Mouse (Mus musculus): ENCODE measurements around the gene Zbtb41. TPM values are rescaled to one million over a fixed set of nuclear protein-coding genes. Genes with fewer than 3 reads are reported as not detected.

The Zbtb41 gene
- polyA plus RNA-seq (2017; shearing (Covaris generic)) = 16.7 TPM

DNA sequence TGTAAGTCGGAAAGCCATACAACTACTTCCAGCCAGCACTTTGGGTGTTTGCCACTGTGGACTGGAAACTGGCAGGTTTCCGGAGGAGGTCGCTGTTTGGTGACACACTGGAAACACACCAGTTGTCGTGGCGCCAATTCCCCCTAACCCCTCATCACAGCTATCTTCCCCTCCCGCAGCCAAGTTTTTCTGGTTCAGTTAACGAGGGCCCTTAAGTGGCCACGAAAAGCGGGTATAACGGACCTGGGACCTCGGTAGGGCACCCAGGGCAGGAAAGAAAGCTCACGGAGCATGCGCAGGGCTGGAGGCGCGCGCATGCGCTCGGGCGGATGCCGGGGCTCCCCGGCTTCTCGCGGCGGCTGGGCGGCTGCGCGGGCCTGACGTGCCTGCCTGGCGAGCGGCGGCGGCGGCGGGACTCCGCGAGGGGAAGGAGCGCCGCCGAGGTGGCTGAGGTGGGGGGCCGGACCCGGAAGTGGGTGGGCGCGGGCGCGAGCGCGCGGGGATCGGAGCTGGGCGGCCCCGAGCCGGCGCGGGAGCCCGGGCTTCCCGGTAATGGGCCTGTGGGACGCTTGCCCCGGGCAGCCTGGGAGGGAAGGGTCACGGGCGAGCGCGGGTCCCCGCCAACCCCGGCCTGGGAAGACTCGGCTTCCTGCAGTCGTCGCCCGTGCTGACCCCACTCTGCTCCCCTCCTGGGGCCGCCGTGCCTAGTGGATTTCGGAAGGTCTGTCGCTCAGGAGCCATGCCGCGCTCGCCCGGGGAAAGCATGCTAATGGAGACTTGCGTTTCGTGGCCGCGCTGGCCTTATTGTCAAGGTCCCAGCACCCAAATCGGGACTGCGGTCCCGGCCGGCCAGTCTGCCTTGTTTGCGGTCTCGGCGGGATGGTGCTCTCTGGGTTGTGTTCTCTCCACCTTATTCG lies at the start of gene Zbtb41:
TSS of gene Zbtb41 (plus strand) at position 414 of the 917 bp plus-strand sequence.

DNA sequence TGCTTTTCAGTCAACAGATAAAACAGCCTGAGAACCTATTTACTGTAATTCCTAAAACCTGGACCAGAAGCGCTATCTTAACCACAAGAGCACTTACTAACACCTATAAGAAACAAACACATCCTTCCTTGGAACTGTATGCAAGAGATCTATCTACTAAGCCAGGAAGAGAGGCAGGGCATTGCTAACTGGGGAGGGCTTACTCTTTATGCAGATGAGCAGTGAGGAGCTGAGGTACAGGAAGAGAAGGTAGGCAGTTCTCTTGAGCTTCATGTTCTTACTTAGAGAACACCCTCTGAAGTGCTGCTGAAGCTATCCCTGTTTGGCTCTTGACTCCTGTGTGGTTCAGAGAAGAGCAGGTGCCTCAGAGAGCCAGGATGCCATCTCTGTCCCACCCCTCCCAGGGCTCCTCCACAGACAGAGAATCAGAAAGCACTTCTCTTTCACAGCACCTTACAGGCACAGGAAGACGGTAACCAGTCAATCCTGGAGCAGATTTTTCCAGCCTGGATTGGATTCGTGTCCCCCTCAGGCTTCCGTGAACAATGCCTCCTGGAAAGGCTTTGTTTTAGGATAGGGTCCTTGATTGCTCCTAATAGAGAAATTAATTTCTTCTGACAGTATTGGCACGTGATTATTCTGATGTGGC lies 45.3 kb upstream of the Zbtb41 start, which contains the start of gene Crb1:
TSS of gene Crb1 (minus strand) at position 463 of the 649 bp plus-strand sequence.

DNA sequence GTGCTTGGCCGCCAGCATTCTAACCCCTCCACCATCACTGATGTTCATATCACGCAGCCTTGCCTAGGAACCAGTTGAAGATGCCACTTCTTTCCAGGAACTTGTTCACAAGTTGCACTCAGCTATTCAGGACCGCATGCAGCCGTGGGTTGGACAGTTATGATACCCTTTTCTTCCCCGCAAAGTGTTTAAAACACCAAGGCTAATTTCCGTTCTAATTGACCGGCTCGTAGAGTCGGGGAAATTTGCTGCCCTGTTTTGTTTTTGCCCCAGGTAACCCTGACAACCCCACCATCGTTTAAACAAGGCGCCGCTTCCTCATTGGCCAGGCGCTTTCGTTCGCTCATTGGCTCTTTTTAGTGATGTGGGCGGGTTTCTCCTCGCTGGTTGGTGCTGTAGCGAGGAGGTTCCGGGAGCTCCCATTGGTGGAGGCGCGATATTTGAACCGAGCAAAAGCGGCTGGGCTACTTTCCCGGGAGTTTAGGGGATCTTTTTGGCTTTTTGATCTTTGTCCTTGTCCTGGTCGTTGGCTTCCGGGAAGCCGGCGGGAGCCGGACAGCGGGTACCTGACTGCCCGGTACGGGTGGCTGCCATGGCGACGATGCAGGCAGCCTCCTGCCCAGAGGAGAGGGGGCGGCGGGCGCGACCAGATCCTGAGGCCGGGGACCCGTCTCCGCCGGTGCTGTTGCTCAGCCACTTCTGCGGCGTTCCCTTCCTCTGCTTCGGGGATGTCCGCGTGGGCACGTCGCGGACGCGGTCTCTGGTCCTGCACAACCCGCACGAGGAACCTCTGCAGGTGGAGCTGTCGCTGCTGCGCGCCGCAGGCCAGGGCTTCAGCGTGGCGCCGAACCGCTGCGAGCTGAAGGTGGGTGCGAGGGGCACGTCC lies 32.5 kb downstream of the Zbtb41 start, which contains the start of gene Aspm:
TSS of gene Aspm (plus strand) at position 433 of the 886 bp plus-strand sequence.

DNA sequence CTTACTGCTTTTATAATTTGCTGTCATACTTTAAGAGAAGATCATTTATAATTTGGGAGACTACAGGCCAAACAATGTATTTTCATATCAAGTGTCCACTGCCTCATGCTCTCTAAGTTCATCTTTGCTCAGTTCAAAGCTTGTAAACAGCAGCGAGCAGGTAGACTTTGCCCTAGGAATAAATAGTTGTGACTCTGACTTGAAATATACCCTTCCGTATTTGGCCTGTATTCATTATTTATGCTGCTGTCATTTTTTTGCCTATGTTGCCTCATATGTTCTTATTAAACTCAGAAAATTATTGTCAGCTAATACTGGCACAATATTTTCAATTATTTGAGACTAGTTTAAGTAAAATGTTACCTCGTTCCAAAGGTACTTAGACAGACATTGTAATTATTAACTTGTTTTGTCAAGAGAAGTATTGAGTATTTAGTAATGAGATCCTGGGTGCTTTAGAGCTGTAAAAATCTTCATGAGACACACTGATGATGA lies 79.2 kb downstream of the Zbtb41 start, which contains the start of gene F13b:
TSS of gene F13b (plus strand) at position 445 of the 495 bp plus-strand sequence.

Other genes starting within 250 kb of the Zbtb41 start
- not detected for gene Crb1, start 45.2 kb upstream of the Zbtb41 start, polyA plus RNA-seq (2017; shearing (Covaris generic))
- 0.82 TPM for gene Aspm, start 32.5 kb downstream of the Zbtb41 start, polyA plus RNA-seq (2017; shearing (Covaris generic))
- gene F13b, start 79.4 kb downstream of the Zbtb41 start, polyA plus RNA-seq (2017; shearing (Covaris generic)) = not detected
- gene Cfhr1, start 138.0 kb downstream of the Zbtb41 start, polyA plus RNA-seq (2017; shearing (Covaris generic)) = not detected

Measured in effector memory CD4-positive, alpha-beta T cell, adult 5 months (primary cell).